Mouse (Mus musculus) retina, postnatal 7 days (tissue): ENCODE measurements around the gene Patl1.
"Not testable (repeated sequence)": the region's sequence is repeated elsewhere in the genome, so short reads cannot be mapped to it uniquely, and the experiment has no call there.

ENCODE experiments used
- DNase-seq: peaks from one replicate; pipeline ENCODE4 v3.0.0-alpha.2; 2012; ENCODE audit warnings: low read depth, low spot score

Gene Patl1

DNA sequence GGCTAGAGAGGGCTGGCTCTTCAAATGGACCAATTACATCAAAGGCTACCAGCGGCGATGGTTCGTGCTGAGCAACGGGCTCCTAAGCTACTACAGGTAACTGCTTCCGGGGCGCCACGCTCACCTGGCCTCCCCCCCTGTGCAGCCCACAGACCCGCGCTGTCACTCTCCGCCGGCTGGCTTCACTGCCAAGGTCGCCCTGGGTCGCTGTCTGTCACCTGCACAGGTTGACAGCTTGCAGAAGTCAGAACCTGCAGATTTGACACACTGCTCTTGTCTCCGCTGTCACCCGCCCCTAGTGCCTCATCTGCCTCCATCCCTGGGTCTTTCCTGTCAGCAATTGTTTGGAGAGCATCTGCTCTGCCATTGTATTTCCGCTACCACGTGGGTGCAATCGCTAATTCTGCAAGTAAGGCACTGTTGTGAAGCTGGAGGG lies 54.0 kb downstream of the Patl1 start:
- peak; percentile 9 for DNase-seq

DNA sequence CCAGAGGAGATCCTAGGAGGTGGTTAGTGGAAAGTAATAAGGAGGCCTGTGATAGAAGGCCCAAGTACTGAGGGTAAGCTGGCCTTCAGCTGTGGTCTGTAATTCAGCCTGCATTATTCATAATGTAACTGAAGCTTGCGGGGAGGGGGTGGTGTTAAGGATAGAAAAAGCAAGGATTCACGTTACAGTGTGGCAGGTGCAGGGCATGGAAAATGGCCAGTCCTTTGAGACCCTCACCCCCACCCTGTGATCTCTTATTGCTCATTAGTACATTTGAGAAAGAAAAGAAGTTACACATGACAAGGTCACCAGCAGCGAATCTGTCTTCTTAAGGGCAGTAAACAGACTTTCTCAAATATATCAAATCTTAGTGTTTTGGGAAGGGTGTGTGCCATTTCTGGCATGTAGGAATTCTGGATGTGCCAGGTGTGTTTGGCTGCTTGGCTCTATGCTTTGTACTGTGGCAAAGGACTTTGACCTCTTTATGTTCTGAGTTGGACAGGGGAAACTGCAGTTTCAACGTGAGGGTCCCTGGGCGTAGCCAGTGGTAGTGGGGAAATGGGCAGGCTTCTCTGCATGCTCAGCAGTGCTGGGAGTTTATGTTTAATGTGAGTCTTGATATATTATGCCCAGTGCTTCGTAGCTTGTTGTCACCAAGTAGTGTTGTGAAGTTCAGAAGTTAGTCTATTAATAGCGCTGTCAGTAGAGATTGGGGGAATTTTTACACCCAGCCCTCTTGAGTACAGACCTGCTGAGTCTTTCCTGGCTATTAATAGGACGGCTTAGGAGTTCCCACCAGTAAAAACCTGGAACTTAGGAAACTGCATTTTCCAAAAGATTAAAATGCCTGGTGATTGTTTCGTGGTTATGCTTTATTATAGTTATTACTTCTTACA lies 57.2 kb downstream of the Patl1 start:
- no peak for DNase-seq

DNA sequence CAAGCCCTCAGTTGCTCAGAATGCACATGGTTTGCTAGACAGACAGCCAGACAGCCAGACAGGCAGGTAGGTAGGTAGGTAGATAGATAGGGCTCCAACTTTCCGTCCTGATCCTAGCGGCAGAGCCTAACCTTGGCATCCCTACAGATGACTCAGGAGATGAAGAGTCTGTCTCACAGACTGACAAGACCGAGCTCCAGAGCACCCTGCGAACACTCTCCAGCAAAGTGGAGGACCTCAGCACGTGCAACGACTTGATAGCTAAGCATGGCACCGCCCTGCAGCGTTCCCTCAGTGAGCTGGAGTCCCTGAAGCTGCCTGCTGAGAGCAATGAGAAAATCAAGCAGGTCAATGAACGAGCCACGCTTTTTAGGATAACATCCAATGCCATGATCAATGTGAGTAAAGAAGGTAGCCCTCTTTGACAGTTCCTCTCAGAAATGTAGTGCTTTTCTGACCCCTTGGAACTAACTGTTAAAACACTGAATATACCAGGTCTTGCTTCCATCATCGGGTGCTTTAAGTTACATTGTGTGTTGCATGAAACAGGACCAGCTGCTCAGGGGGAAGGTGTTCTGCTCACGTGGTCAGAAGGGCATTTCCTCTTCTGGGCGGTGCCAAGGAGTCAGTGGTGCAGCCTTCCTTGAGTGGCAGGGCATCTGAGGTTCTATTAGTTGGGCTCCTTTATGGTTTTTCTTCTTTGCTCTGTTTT lies 61.5 kb downstream of the Patl1 start:
- no peak for DNase-seq

DNA sequence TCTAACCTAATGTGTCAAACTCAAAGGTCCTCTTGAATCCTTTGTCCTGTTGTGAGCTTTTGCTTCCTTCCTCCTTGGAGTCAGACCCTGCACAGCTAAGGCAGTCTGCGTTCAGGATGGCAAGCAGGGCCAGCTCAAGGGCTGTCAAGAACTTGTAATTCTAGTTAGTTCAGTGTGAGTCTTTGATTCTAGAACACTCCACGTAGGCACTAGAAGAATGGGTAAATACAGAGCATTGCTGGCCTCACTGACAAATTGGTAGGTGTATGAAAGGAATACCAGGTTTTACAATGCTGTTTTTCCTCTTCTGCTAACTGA lies 62.0 kb downstream of the Patl1 start:
- DNase-seq, result no peak

DNA sequence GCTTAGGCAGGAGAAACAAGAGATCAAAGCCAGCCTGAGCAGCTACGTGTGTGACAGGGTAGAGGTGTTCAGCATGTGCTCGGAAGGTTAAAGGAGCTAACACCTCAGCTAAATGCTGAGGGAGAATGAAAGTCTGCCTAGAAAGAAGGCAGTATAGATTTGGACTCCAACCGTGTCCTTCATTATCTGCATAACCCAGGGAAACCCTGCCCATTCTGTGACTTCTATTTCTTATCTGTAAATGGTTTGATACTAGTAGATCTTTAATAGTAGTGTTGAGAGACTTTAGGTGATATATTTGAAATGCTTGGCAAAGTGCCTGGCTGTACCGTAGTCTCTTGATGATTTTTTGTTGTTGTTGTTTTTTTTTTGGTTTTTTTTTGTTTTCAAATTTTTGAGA lies 63.5 kb downstream of the Patl1 start:
- DNase-seq, result no peak

DNA sequence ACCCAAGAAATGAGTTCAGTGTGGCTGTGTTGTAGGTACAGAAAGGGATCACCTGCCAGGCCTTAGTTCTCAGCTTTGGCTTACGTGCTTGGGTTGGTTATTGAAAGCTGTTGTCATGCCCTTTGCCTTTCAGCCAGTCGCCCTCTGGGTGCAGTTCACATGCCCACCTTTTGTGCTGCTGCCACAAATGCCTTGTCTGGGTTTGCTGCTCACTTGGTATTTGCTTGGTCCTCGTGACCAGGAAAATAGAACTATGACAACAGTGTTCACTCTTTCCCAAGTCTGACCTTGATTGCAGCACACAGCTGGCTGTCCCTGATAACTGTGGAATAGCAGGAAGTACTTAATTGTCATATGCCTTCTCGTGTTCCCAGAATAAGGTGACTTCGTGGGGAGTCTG lies 65.2 kb downstream of the Patl1 start:
- no peak for DNase-seq

DNA sequence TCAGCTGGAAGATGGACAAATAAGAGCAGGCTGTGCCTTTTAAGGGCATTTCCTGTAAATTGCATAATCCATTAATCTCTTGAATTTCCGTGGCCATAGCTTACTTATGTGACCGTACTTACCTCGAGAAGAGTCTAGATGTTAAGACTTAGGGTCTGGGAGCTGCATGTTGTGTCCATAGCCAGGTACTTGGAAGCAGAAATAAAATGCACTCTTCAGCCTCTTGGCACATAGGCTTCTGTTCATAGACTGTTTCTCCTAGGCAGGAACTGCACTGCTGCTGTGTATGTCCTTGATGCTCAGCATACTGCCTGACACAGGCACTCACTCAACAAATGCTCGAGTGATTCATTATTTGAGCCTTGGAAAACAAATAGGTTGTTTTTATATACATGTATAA lies 68.3 kb downstream of the Patl1 start:
- no peak for DNase-seq

DNA sequence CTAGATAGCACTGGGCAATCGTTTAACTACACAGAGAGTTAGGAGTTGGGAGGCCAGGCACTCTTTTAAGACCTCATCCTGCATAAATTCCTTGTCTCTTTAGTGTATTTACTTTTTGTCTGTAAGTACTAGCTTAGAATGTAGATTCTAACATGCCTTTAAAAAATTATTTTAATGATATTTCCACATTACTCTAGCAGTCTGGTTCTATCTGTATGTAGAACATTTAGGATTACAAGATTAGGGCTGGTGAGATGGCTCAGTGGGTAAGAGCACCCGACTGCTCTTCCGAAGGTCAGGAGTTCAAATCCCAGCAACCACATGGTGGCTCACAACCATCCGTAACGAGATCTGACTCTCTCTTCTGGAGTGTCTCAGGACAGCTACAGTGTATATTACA lies 72.4 kb downstream of the Patl1 start:
- not testable (repeated sequence) for DNase-seq

DNA sequence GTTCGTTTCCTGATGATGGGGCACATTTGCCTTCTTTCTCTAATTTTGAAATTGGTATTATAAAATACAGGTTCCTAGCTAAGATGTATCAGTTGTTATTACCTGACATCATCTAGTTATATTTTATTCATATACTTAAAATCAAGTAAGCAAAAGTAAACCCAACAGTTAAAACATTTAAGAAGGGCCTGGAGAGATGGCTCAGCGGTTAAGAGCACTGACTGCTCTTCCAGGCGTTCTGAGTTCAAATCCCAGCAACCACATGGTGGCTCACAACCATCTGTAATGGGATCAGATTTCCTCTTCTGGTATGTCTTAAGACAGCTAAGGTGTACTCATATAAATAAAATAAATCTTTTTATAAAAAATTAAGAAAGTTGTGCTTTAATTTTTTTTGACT lies 75.6 kb downstream of the Patl1 start:
- no peak for DNase-seq

DNA sequence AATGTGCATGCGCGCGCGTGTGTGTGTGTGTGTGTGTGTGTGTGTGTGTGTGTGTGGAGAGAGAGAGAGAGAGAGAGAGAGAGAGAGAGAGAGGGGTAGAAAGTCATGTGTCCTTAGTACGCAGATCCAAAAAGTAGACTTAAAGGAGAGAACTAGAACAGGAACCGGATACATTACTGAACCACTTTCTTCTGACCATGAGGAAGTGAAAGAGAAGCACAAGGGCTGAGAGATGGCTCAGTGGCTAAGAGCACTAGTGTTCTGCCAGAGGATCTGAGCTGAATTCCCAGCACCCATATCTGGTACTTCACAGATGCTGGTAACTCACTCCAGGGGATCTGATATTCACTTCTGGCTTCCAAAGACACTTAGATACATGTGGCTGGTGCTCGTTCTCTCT lies 77.1 kb downstream of the Patl1 start:
- no peak for DNase-seq

DNA sequence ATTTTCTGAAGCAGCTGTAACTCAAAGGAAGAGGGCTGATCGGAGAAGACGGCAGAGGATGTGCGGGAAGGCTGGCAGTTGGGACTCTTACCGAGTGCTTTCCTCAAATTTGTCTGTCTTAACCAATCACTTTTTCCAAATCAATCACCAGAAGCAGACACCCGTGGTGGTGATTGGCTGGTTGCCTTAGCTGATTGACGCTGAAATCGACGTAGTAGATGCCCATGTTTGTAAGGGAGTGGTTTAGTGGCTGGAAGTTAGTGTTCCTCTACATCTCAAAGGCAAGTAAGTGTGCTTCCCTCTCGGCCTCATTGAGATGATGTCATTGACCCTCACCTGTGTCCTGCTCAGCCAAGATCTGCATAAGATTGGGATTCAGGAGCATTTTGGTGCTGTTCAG lies 79.8 kb downstream of the Patl1 start:
- no peak for DNase-seq

DNA sequence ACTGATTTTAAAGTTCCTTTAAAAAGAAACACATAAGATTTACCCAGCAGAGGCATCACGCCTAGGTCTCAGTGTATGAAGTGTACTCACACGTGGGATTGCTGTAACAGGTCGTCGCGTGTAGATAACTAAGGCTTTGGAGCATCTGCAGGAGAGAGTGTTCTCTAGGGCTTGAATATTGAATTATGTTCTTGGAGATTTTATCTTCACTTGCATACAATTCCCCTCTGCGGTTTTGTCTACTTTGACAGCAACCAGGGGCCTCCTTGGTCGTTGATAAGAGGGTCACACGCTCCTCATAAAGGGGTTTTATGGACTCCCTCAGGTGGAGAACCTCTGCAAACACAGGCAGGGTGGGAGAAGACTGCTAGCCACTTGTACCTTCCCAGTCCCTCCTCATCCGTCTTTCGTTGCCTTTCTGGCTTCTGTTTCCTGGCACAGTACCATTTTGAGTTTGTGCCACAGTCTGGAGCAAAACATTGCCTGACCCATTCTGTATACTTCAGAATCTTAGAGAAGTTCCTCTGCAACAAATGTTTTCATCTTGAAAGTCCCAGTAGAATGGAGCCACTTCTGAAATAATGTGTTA lies 80.3 kb downstream of the Patl1 start:
- DNase-seq, result no peak
